Mouse (Mus musculus) limb, embryonic 10.5 days (tissue): ENCODE measurements around the gene Rbm26. TPM values are rescaled to one million over a fixed set of nuclear protein-coding genes. Genes with fewer than 3 reads are reported as not detected.

Experiments
- DNase-seq: peaks from one replicate; pipeline ENCODE4 v3.0.0-alpha.2; 2017; ENCODE audit warnings: low spot score
- H3K27ac ChIP-seq: fragments of 300-500 bp; sonication (generic); 2 replicates; pipeline ENCODE4 v1.5.1; 2016; ENCODE audit warnings: mild to moderate bottlenecking
- H3K27me3 ChIP-seq: fragments of 300-500 bp; sonication (generic); 2 replicates; pipeline ENCODE4 v1.6.1; 2016; ENCODE audit warnings: low read depth, mild to moderate bottlenecking; ENCODE audit not compliant: poor library complexity, severe bottlenecking
- H3K36me3 ChIP-seq: fragments of 300-500 bp; sonication (generic); 2 replicates; pipeline ENCODE4 v1.6.1; 2016; ENCODE audit warnings: mild to moderate bottlenecking, moderate library complexity
- H3K4me1 ChIP-seq: fragments of 300-500 bp; sonication (generic); 2 replicates; pipeline ENCODE4 v1.6.1; 2016
- H3K4me3 ChIP-seq: fragments of 300-500 bp; sonication (generic); 2 replicates; pipeline ENCODE4 v1.5.1; 2016; ENCODE audit warnings: mild to moderate bottlenecking, moderate library complexity
- H3K9me3 ChIP-seq: fragments of 300-500 bp; sonication (generic); replicated peaks from 2 replicates; pipeline ENCODE4 v1.6.1; 2016; ENCODE audit warnings: mild to moderate bottlenecking
- WGBS: fragments of 180-500 bp; shearing (Covaris S2); methylation state at CpG from one replicate; pipeline ENCODE4 v1.1.7; 2016; 5-methylcytosine and 5-hydroxymethylcytosine counted together
- polyA plus RNA-seq: library from polyadenylated mRNA; unstranded; fragments of >200 nt; fragmentation: Nextera tagmentation; extraction: Ambion mirVana; gene quantifications from 2 replicates; pipeline ENCODE4 v1.2.1, GENCODE M21; 2016

Gene Rbm26
- polyA plus RNA-seq, 1 experiment from 2014 or later: 36.0 TPM

DNA sequence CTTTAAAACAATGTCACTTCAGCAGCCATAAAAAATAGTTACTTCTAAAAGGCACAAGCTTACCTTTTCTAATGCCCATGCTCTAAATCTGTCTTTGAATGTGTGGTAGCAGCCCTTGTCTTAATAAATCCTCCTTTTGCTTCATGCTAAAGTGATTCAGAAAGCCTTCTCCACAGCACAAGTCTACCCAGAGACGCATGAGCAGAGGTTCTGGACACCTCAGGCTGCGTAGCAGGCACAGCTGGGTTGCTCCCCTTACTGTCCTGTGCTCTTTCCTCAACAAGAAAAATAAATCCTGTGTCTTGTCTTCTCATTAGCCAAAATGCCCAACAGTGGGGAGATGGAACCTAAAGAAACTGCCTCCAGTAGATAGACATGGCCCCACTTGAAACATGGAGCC, 102.4 kb downstream of the Rbm26 start:
- 90% methylated on average over 2 of the region's 2 CpGs for WGBS
- Histone ChIP-seq H3K9me3 (no peaks in the 10 kb centered on the region), H3K4me1 (peaks cover 22% of the 10 kb centered on the region), H3K4me3 (no peak overlapping the region), H3K27ac (no peak overlapping the region), H3K36me3 (no peaks in the 10 kb centered on the region), H3K27me3 (no peaks in the 10 kb centered on the region)
- no peak for DNase-seq

DNA sequence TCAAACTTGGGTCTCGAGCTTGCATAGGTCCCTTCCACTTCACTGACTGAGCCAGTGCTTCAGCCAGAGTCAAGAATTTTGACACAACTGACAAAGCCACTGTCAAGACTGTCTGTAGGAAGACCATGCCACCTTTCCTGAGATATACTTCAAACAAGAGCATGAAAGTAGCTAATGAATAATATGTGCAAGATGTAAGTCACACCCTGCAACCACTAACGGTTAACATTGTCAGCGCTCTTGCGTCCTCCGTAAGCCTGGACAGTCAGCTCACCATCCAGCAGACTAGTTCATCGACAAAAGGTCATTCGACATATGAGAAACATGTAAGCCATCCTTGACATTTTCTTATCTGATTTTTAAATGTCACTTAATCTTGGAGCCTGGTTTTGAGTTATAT, 102.8 kb downstream of the Rbm26 start:
- H3K9me3 ChIP-seq: no peaks in the 10 kb centered on the region
- no peaks in the 10 kb centered on the region for H3K36me3 ChIP-seq
- WGBS: 94% methylated on average over 7 of the region's 7 CpGs
- H3K27me3 ChIP-seq: no peaks in the 10 kb centered on the region
- H3K27ac ChIP-seq: no peak overlapping the region
- H3K4me1 ChIP-seq: peaks cover 22% of the 10 kb centered on the region
- no peak overlapping the region for H3K4me3 ChIP-seq
- DNase-seq: no peak

- WGBS: 30% methylated on average over 14 of the region's 14 CpGs
- H3K36me3 ChIP-seq: no peaks in the 10 kb centered on the region
- no peaks in the 10 kb centered on the region for H3K9me3 ChIP-seq
- peak; percentile 35 for DNase-seq
- H3K27ac ChIP-seq: no peak overlapping the region
- peaks cover 22% of the 10 kb centered on the region for H3K4me1 ChIP-seq
- no peaks in the 10 kb centered on the region for H3K27me3 ChIP-seq
- no peak overlapping the region for H3K4me3 ChIP-seq
These were observed 106.1 kb downstream of the Rbm26 start for GRCm38 (mm10) chr14:105071010-105071509.

DNA sequence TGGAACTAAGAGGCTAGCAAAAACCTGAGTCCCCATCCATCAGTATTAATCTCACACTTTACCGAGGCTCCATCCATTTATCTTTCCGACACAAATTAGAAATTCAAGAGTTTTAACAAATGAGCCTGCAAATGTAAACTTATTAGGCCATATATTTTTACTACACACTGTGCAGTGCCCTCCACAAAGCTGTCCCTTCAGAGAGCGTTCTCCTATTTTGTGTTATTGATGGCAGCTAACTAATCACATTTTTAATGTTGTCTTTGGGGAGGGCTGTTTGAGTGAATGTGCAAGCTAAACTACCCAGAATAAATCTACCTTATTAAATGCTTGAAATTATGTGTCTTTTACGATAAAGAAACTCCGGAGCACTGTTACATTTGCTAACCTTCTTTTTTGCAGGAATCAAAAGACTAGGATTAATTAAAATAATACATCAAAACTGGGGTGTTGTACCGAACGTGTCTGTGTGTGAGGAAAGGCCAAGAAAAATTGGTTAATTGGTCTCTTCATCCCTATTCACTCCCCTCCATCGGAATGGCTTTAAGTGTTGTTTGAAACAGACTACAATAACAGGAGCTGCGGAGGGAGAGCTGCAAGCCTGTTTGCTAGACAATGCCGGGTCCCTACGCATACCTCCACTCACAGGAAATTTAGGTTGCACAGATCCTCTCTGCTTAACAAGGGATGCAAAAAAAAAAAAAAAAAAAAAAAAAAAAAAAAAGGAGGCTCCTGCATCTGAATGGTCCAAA, 106.7 kb downstream of the Rbm26 start:
- no peak for DNase-seq
- Histone ChIP-seq H3K4me3 (no peak overlapping the region), H3K27me3 (no peaks in the 10 kb centered on the region), H3K36me3 (no peaks in the 10 kb centered on the region), H3K4me1 (peaks cover 22% of the 10 kb centered on the region), H3K9me3 (no peaks in the 10 kb centered on the region), H3K27ac (no peak overlapping the region)
- 45% methylated on average over 11 of the region's 11 CpGs for WGBS

- DNase-seq: no peak
- WGBS: 85% methylated on average over 5 of the region's 5 CpGs
- Histone ChIP-seq H3K27me3 (no peaks in the 10 kb centered on the region), H3K9me3 (no peaks in the 10 kb centered on the region), H3K4me3 (no peak overlapping the region), H3K4me1 (peaks cover 22% of the 10 kb centered on the region), H3K36me3 (no peaks in the 10 kb centered on the region), H3K27ac (no peak overlapping the region)
These were observed 109.1 kb downstream of the Rbm26 start for GRCm38 (mm10) chr14:105068060-105068459.

DNA sequence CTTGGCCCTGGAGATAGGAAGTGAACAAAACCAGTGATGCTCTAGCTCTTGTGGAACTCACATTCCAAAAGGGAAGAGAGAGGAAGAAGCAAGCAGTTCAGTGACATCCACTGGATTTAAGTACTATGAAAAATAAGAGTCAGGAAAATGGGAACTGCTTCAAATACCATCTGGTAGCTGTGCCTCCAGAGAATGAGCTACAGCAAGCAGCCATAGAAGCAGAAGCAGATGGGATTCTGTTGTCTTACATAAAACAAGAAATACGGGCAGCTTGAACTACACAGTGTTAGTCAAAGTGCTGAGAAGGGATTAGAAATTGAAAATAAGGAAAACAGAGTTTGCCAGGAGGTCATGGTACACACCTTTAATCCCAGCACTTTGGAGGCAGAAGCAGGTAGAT, 112.9 kb downstream of the Rbm26 start:
- 90% methylated on average over 1 of the region's 1 CpGs for WGBS
- DNase-seq: no peak

DNA sequence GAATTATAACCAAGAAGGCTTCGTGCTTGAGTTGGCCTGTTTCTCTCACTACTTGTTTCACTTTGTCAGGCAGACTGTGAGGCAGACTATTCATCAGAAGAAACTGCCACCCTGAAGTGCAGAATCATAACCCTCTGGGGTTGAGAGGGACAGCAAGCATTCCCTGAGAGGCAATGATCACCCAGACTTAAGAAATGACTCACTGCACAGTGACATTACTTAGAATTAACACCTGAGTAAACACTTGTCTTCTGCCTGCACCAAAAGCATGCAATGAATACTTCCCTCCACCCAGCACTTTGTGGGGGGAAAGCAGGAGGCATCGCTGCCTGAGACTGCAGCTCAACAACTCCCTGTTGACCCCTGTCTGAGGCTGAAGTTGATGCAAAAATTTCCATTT, 115.9 kb downstream of the Rbm26 start:
- Histone ChIP-seq H3K36me3 (no peaks in the 10 kb centered on the region), H3K27ac (no peak overlapping the region), H3K9me3 (no peaks in the 10 kb centered on the region), H3K4me1 (no peaks in the 10 kb centered on the region), H3K4me3 (no peak overlapping the region), H3K27me3 (no peaks in the 10 kb centered on the region)
- 89% methylated on average over 2 of the region's 2 CpGs for WGBS
- no peak for DNase-seq

More for the DNA sequence above, 112.9 kb downstream of the Rbm26 start:
- no peak overlapping the region for H3K4me3 ChIP-seq
- no peaks in the 10 kb centered on the region for H3K27me3 ChIP-seq
- no peaks in the 10 kb centered on the region for H3K36me3 ChIP-seq
- H3K27ac ChIP-seq: no peak overlapping the region
- H3K4me1 ChIP-seq: no peaks in the 10 kb centered on the region
- H3K9me3 ChIP-seq: no peaks in the 10 kb centered on the region

DNA sequence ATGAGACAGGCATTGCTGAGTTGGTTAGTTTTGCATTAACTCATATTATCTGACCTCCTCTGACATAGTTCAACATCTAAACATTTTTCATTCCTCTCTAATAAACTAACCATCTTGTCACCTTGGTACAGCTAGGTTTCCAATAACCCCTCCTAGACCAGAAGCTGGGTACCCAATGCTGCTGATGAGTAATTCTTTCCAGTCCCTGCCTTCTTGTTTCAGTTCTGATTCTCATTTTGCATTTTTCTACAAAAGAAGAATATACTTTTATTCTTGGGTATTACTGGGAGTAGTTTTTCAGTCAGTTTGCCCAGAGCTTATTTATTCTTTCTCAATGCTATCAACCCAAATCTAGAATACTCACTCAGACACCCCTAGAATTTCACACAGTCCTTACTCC, 119.2 kb downstream of the Rbm26 start:
- Histone ChIP-seq H3K4me1 (no peaks in the 10 kb centered on the region), H3K27ac (no peak overlapping the region), H3K4me3 (no peak overlapping the region), H3K27me3 (no peaks in the 10 kb centered on the region), H3K36me3 (no peaks in the 10 kb centered on the region), H3K9me3 (no peaks in the 10 kb centered on the region)
- DNase-seq: no peak

Other genes with a start within 250 kb of the Rbm26 start
- 37.0 and 45.0 TPM in 2 replicates for gene Ndfip2, start 81.2 kb upstream of the Rbm26 start, polyA plus RNA-seq